Mouse (Mus musculus) liver, embryonic 14.5 days (tissue): Measurements from ENCODE around the gene Tmem131l.

Experiments used
- CTCF ChIP-seq: IDR thresholded peaks from 2 replicates; pipeline ENCODE4 v1.5.1; 2016; ENCODE audit warnings: antibody characterized with exemption, low read depth, control low read depth
- EP300 ChIP-seq: IDR thresholded peaks from 2 replicates; pipeline ENCODE4 v1.6.1; 2016; ENCODE audit warnings: antibody characterized with exemption, low read depth

GRCm38 (mm10) chr3:84024512-84025072 is 15.4 kb downstream of the Tmem131l start:
- TF ChIP-seq EP300, result no peak
- no peak for TF ChIP-seq CTCF
